Mouse (Mus musculus) fibroblast of lung, adult 2 months (primary cell): ENCODE measurements around the gene Dars2.

Experiments
- DNase-seq: peaks from one replicate; pipeline ENCODE4 v3.0.0-alpha.2; 2011; ENCODE audit warnings: low read depth

Dars2 gene

DNA sequence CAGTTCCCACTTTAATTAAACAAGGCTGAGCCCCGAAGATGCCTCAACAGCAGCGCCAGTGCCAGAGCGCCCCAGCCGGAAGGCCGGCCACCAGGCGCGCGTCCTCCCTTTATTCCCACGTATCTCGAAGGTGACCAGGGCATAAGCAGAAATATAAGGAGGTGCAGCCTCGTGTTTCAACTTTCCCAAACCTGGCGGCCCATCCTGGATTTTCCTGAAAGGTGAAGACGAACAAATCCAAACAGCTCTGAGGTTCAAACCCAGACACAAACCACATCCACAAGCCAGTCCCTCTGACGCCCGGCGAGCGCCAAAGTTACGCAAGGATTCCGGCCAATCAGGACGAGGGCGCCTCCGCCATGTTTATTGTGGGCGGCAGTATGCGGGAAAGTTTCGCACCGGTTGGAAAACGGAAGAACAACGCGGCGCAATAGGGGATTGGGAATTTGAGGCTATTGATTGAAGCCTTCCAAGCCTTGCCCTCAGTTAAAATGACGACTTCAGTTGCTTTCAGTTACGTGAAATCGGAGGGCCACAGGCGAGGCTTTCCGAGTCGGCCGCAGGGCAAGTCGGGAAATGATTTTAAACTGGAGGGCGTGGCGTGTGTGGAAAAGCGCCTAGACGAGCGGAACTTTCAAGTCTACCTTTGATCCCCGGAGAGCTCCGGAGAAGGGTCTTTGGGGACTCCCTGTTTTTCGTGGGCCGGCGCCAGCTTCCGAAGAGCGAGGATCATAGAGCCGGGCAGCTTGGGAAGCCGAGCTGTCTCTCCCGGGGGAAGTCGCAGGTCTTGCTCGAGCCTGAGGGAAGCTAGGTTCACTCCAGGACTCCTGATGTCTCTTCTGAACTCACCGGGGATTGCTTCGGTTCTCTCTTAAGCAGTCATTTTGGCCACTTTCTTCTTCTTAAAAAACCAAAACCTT lies at the start of gene Dars2, which contains the start of gene Cenpl:
TSS of gene Dars2 (minus strand) at position 307 of the 920 bp plus-strand sequence.
TSS of gene Cenpl (plus strand) at position 362 of the 920 bp plus-strand sequence.
- DNase-seq, result peak; percentile 97

DNA sequence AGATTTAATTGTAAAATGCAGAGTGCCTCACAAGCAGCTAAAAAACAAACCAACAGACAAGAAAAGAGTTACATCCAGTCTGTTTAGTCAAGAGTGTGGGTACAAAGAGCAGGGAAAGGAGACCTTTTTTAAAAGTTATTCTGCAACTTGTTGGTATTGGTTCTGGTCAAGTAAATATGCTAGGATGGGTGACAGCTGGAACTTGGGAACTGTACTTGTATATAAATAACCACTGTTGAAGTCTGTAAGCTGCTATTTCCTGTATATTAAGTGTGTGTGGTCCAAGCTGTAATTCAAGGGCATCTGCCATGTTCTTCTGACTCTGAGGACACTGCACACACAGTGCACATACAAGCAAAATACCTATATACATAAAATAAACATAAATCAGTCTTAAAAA lies 44.1 kb upstream of the Dars2 start:
- DNase-seq, result no peak

DNA sequence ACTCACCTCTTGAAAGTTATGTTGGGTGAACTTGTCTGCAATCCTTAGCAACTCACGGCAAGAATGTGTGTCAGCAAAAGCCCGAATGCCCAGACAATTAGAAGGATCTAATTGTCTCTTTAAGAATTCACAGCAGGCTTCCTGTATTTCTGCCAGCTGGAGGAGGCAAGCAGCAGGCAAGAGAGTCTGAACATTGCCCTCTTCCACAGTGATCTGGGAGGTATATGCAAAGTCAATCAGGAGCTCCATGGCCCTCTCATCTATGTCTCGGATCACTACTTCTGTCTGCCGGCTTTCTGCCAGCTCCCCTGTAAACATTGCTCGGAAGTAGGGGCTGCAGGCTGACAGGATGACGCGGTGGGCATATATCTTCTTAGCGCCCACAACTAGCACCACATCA lies 38.8 kb upstream of the Dars2 start:
- no peak for DNase-seq

DNA sequence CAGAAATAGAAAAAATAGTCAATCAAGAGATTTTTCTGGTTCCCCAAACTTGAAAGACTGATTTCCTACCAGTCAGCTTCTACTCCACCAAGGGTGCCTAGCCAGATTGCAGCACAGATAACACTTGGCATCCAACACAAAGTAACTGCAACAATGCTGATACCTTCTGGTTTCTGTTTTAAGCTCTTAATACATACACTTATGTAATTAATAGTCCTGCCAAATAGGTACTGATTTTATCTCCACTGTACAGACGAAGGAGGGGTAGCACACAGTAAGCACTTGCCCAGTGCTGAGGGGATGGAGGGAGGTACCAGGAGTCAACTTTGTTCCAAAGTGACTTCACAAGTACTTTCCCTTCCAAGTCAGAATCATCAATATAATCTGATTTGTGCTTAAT lies 33.4 kb upstream of the Dars2 start:
- no peak for DNase-seq

DNA sequence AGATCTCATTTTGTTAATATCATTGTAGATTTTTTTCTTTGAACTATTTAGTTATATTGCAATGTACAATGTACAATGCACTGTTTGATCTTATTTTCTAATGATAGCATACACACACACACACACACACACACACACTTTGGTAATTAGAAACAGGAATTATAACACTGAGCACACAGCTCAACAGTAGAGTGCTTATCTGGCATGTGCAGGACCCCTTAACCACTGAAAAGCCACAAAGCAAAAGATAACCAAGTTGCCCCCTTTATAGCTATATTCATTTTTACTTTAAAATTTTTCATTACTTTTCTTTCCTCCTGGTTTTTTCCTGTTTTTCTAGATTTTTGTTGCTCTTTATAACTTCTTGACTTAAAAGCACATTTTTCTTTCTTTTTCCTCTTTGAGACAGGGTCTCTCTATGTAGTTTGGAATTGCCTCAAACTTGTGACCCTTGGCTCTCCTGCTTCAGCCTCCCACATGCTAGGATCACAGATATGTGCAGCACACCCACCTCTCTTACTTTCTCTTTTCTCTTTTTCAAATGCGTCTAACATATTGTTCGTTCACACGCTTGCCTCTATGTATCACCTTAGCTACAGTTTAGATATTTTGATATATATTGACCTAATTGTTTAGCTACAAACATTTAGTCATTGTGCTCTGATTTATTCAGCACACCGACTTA lies 29.4 kb upstream of the Dars2 start:
- DNase-seq, result no peak

DNA sequence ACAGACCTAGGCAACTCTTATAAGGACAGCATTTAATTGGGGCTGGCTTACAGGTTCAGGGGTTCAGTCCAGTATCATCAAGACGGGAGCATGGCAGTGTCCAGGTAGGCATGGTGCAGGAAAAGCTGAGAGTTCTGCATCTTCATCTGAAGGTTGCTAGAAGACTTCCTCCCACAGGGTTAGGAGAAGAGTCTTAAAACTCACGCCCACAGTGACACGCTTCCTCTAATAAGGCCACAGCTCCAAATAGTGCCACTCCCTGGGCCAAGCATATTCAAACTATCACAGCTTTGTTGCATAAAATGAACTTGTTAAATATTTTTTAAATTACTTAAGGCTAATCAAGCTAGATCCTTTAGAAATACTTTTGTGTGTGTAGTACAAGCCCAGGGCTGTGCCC lies 6.8 kb upstream of the Dars2 start:
- no peak for DNase-seq

DNA sequence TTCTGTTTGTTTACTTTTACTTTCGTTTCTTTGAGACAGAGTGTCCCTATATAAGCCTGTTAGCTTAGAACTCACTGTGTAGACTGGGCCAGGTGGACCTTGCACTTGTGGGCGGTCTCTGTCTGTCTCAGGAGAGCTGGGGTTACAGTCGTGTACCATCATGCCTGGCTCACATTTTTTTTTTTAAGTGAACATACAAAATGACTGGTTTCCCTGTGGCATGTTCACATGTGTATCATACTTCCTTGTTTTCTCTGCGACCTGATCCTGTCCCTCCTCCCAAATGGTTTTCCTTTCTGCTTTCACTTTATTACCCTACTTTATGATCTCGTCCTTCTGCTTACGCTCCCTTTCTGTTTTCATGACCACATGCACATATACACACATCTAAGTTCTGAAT lies 5.8 kb upstream of the Dars2 start:
- no peak for DNase-seq

DNA sequence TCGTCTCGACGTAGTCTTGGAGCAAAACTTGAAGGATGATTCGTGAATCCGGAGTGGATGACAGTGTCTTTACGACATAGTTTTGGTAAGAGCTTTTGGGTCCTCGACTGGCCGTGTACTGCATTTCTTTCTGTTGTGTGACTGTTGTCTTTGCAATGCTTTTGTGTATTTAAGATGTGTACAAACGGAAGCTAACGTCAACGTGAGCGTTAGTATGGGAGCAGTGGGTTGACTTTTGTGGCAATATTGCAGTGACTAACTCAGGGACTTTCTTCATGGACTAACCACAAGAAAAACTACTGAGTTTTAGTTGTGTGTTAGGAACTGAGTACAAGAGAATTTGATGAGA lies 788 bp upstream of the Dars2 start:
- no peak for DNase-seq

DNA sequence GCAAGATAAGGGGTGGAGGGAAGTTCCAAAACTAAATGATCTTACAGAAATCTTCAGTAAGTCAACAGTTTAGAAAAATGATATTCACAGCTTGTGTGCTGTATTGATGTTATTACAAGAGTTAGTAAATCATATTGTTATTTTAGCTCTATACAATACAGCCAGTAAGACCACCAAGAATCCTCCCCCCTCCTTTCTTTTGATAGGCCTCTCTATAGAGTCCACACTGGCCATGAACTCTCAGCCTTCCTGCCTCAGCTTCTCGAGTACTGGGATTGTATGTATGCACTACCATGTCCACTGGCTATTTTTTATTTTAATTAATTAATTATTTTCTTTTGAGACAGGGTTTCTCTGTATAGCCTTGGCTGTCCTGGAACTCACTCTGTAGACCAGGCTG lies 7.1 kb downstream of the Dars2 start:
- DNase-seq, result no peak

DNA sequence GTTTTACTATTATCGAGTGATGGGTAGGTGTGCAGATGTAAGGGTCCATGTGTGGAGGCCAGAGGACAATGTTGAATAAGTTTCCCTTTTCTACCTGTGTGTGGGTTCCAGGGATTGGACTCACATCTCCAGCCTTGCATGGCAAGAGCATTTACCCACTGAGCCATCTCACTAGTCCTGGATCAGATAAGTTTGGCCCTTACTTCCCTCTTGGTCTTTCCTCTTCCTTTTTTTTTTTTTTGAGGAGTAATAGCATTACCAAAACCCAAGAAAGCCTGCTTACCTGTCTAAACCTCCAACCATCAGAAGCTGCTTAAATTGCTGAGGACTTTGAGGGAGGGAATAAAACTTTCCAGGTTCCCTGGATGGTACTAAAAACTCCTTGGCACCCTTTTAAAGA lies 13.3 kb downstream of the Dars2 start:
- no peak for DNase-seq

DNA sequence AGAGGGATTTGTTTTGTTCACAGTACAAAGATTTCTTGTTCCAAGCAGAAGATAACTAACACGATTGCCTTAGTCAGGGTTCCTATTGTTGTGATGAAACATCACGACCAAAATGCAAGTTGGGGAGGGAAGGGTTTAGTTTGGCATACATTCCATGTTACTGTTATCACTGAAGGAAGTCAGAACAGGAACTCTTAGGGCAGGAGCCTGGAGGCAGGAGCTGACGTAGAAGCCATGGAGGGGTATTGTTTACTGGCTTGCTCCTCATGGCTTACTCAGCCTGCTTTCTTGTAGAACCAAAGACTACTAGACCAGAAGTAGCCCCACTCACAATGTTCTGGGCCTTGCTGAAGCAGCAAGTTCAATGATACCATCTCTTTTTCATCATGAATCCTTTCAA lies 23.5 kb downstream of the Dars2 start:
- DNase-seq, result no peak

DNA sequence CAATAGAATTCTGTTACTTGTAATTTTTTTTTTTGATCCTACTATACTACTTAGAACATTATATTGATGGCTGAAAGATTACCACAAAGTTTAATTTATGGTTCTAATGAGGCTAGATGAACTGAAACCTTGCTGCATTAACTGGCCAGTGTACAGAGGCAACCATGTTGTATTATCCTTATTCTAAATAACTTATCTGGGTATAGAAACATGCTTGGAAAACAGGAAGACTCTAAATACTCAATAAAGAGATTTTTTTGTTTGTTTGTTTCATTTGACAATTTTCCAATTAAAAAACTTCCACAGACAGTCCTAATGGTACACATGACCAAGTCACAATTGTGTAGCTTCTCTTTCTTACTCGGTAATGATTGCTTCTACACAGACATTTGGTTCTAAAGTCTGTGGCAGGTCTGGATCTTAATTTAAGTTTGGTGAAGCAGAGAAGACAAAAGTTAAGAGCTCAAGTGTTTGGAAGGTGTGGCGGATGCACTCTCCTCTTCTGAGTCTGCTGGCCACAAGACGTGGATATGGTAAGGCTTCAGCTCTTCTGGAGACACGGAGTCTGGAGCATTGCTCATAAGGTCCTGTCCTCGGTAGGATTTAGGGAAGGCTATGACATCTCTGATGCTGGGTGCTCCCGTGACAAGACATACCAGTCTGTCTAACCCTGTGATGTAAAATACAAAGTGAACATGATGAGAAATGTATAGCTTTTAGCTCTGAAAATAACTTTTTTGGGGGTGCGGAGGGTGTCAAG lies 29.0 kb downstream of the Dars2 start:
- no peak for DNase-seq

DNA sequence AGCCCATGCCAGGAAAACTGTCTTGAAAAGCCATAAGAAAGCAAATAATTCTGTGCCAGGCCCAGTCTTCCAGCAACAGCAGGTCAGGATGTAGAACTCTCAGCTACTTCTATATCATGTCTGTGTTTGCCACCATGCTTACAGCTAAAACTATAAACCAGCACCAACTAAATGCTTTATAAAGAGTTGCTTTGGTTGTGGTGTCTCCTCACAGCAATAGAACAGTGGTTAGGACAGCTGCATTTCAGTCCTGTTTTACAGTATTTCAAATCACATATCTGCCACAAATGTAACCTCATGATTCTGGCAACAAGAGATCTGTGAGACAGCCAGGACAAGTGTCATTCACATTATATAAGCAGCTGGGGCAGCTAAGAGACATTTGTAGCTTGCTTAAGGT lies 29.6 kb downstream of the Dars2 start:
- no peak for DNase-seq

DNA sequence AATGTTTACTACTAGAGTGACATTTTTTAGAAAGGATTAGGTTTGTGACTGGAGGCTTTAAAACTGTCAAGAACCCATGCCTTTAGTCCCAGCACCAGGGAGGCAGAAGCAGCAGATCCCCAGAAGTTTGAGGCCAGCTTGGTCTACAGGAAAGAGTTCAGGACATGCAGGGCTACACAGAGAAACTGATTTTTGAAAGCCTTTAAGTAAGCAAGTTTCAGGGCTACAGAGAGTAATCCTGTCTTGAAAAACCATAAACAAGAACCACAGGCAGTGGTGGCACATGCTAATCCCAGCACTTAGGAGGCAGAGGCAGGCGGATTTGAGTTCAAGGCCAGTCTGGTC lies 30.1 kb downstream of the Dars2 start:
- no peak for DNase-seq

DNA sequence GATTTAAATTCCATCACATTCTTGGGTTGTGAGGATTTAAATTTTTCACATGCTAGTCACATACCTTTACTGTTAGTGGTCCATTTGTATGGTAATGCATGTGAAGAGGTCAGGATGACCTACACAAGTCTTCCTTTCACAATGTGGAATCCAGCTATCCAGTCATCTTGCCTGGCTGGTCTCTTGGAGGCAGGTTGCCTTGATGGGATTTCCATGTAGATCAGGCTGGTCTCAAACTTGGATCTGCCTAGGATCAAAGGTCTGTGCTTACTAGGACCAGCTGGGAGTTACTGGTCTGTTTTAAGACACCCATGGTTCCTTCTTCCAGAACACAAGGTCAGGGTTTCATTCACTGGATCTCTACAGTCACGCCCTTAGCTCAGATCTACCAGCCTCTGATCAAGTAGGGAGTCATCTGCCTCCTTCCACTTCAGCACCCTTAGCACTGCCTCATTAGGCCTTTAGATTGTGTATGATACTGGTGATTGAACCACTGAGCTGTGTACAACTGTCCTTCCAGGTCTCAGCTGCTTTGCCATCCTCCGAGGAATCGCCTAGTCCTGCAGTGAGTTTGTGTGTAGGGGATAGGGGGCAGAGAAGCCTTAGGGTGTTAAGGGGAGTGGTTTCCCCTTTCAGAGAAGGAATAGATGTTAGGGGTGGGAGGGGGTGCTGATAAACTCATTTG lies 30.6 kb downstream of the Dars2 start:
- no peak for DNase-seq

DNA sequence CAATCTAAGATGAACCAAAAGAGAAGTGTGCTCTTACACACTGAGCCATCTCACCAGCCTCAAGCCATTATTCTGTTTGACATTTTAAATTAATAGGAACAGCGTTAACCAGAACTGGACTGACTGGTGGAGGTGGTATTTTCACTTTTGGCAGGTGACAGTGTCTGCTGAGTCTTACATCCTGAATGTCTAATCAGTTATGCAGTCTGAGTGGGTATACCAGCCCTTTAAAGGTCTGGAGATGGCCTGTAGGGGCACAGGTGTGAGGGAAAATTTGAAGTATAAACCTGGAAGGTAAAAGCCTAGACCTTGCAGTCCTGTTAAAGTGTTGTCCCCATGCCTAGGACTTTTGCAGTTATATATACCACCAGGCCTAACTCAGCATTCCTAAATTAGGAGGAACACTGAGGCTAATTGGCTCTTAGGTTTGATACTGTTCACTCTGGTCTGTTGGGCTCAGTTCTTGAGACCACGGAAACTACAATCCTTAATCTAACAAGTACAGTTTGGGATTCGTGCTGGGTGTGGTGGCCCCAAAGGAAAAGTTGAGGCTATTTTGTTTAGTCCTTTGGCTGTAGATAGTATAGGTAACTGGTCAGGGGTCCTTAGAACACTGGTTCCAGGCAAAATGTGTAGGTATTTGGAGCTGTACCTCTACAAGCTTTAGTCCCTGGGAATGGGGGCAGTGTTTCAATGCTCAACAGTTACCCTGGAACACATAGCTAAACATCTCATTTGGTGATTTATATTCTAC lies 31.3 kb downstream of the Dars2 start:
- no peak for DNase-seq

DNA sequence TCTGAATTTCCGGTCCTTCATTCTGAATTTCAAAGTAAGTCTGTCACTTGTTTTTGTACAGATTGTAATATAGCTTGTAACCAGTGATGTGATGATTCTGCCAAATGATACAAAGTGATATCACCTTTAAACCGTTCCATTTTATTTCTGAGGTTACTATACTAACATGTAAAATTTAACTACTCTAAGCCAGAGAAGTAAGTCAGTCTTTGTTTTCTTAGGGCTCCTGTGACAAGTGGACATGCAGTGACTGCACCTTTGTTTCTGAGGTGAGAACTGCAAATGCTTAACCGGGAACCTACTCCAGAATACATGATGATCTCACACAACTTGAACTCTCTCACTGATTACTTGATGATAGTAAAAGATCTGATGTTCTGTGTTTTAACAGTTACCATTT lies 32.5 kb downstream of the Dars2 start:
- DNase-seq, result no peak

DNA sequence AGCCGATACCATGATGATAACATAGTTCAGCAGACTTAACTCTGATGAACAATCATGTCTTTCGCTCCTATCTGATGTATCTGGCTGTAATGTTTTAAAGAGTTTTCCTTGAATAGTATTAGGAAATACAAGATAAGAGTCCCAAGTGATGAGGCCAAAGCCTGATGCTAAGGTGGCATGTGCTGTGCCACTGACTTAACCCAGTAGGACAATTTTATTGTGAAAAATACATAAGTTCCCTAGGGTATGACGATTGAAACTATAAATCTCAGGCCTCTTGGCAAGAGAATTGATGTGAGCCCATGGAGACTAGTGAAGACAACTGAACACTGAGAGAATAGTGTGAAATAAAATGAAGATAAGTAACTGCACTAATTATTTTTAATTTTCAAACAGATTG lies 32.9 kb downstream of the Dars2 start:
- no peak for DNase-seq

DNA sequence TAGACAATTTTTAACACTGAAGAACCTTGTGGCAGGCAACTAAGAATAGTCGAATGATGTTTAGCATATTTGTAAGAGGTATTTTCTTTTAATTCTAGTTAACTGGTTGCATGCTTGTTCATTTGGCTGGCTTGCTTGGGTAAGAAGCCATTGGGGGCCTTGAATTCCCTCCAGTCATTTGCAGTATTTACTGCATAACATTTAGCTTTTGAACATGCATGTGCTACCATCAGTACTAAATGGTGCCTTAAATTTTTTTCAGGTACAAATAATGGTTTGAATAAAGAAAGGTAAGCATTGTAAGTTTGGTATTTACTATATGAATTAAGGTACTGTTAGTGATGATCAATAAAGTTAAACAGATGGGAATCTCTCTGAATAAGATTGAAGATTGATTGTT lies 33.4 kb downstream of the Dars2 start:
- DNase-seq, result no peak

DNA sequence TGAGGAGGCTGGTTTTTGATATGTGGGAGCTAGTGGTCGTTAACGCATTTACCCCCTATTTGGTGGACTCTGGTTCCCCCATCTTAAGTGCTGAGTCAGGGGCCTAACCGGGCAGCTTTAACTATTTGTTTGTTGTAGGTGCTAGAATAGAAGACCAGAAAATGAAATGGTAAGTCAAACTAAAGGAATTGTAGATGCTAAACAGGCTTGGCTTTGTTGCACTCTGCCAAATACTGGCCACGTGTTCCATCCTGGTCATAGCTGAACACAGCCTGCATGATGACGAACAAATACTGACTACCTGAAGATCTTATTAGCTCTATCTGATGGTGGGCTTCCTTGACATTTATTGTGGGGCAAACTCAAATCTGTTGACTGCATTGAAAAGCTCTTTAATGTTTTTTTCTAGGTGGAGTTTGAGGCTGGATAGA lies 34.0 kb downstream of the Dars2 start:
- no peak for DNase-seq

DNA sequence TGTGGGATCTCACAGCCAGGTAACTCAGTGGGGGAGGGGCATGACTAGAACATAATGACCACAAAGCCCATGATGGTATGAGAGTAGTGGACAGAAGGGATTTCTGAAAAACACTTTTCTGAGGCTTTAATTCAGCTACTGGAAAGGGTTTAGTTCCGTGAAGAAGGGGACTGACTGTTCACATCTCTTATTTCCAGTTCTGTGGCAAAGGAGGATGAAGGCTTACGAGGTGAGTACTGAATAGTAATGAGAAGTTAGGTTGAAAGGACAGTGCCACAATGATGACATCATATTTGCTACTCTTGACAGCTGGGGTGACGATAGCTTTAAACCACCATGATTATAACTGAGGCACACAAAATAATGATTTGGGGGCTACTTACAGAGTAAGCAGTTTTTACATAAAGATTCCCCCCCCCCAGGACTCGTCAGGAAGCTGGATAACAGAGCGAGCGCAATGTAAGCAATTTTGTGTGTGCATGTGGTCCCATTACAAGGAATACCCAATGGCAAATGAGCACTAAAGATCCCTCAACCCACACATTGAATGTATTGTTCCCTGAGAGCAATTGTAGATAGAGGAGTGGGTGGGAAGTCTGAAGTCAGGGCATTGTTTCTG lies 34.6 kb downstream of the Dars2 start:
- no peak for DNase-seq
